Mouse (Mus musculus): ENCODE measurements around the gene Rtl1. TPM values are rescaled to one million over a fixed set of nuclear protein-coding genes. Genes with fewer than 3 reads are reported as not detected.

The Rtl1 gene
- polyA plus RNA-seq, 1 experiment from 2014 or later, result 0.54 TPM

GRCm38 (mm10) chr12:109560111-109560695, 39.9 kb downstream of the Rtl1 start:
- ATAC-seq (ENCODE audit: insufficient number of reproducible peaks, insufficient read depth, low FRiP score, low read depth), result no peak
- 81% methylated on average over 10 of the region's 10 CpGs for WGBS
- Histone ChIP-seq H3K9ac (ENCODE audit: low read length) (no peak overlapping the region), H3K36me3 (ENCODE audit: control insufficient read depth, insufficient read depth, low read length) (peaks cover 59% of the 10 kb centered on the region), H3K27ac (replicated peaks in 1 of 2; ENCODE audit: control insufficient read depth in 1 of 2, insufficient read depth in 1 of 2, low read depth in 2 of 2, low read length in 2 of 2) (no peak overlapping the region), H3K4me2 (ENCODE audit: low read length) (no peak overlapping the region), H3K4me1 (ENCODE audit: control insufficient read depth in 2 of 2, insufficient read depth in 2 of 2, low read length in 2 of 2) (no peaks in the 10 kb centered on the region), H3K27me3 (ENCODE audit: control insufficient read depth, insufficient read depth, low read length) (no peaks in the 10 kb centered on the region), H3K9me3 (ENCODE audit: control insufficient read depth, low read length) (no peaks in the 10 kb centered on the region), H3K4me3 (ENCODE audit: control insufficient read depth in 1 of 2, insufficient read depth in 1 of 2, low read depth in 1 of 2, low read length in 2 of 2) (no peak overlapping the region)

GRCm38 (mm10) chr12:109558891-109559487, 41.1 kb downstream of the Rtl1 start:
- H3K4me3 ChIP-seq (ENCODE audit: control insufficient read depth in 1 of 2, insufficient read depth in 1 of 2, low read depth in 1 of 2, low read length in 2 of 2), result no peak overlapping the region
- no peaks in the 10 kb centered on the region for H3K4me1 ChIP-seq (ENCODE audit: control insufficient read depth in 2 of 2, insufficient read depth in 2 of 2, low read length in 2 of 2)
- H3K9me3 ChIP-seq (ENCODE audit: control insufficient read depth, low read length), result no peaks in the 10 kb centered on the region
- H3K4me2 ChIP-seq (ENCODE audit: low read length), result no peak overlapping the region
- 89% methylated on average over 7 of the region's 7 CpGs for WGBS
- no peaks in the 10 kb centered on the region for H3K27me3 ChIP-seq (ENCODE audit: control insufficient read depth, insufficient read depth, low read length)
- H3K27ac ChIP-seq (replicated peaks in 1 of 2; ENCODE audit: control insufficient read depth in 1 of 2, insufficient read depth in 1 of 2, low read depth in 2 of 2, low read length in 2 of 2), result no peak overlapping the region
- no peak for ATAC-seq (ENCODE audit: insufficient number of reproducible peaks, insufficient read depth, low FRiP score, low read depth)
- H3K36me3 ChIP-seq (ENCODE audit: control insufficient read depth, insufficient read depth, low read length), result peaks cover 64% of the 10 kb centered on the region
- H3K9ac ChIP-seq (ENCODE audit: low read length), result no peak overlapping the region

GRCm38 (mm10) chr12:109558226-109558824, 41.8 kb downstream of the Rtl1 start:
- Histone ChIP-seq H3K4me2 (ENCODE audit: low read length) (no peak overlapping the region), H3K9ac (ENCODE audit: low read length) (no peak overlapping the region), H3K36me3 (ENCODE audit: control insufficient read depth, insufficient read depth, low read length) (peaks cover 64% of the 10 kb centered on the region), H3K9me3 (ENCODE audit: control insufficient read depth, low read length) (no peaks in the 10 kb centered on the region), H3K27me3 (ENCODE audit: control insufficient read depth, insufficient read depth, low read length) (no peaks in the 10 kb centered on the region), H3K4me1 (ENCODE audit: control insufficient read depth in 2 of 2, insufficient read depth in 2 of 2, low read length in 2 of 2) (no peaks in the 10 kb centered on the region), H3K4me3 (ENCODE audit: control insufficient read depth in 1 of 2, insufficient read depth in 1 of 2, low read depth in 1 of 2, low read length in 2 of 2) (no peak overlapping the region), H3K27ac (replicated peaks in 1 of 2; ENCODE audit: control insufficient read depth in 1 of 2, insufficient read depth in 1 of 2, low read depth in 2 of 2, low read length in 2 of 2) (no peak overlapping the region)
- 85% methylated on average over 12 of the region's 12 CpGs for WGBS
- ATAC-seq (ENCODE audit: insufficient number of reproducible peaks, insufficient read depth, low FRiP score, low read depth), result no peak

GRCm38 (mm10) chr12:109555837-109556409, 44.2 kb downstream of the Rtl1 start:
- H3K9me3 ChIP-seq (ENCODE audit: control insufficient read depth, low read length), result no peaks in the 10 kb centered on the region
- no peak overlapping the region for H3K9ac ChIP-seq (ENCODE audit: low read length)
- 75% methylated on average over 15 of the region's 15 CpGs for WGBS
- no peak overlapping the region for H3K27ac ChIP-seq (replicated peaks in 1 of 2; ENCODE audit: control insufficient read depth in 1 of 2, insufficient read depth in 1 of 2, low read depth in 2 of 2, low read length in 2 of 2)
- H3K36me3 ChIP-seq (ENCODE audit: control insufficient read depth, insufficient read depth, low read length), result peaks cover 65% of the 10 kb centered on the region
- ATAC-seq (ENCODE audit: insufficient number of reproducible peaks, insufficient read depth, low FRiP score, low read depth), result no peak
- no peaks in the 10 kb centered on the region for H3K27me3 ChIP-seq (ENCODE audit: control insufficient read depth, insufficient read depth, low read length)
- no peak overlapping the region for H3K4me2 ChIP-seq (ENCODE audit: low read length)
- H3K4me1 ChIP-seq (ENCODE audit: control insufficient read depth in 2 of 2, insufficient read depth in 2 of 2, low read length in 2 of 2), result no peaks in the 10 kb centered on the region
- H3K4me3 ChIP-seq (ENCODE audit: control insufficient read depth in 1 of 2, insufficient read depth in 1 of 2, low read depth in 1 of 2, low read length in 2 of 2), result no peak overlapping the region

GRCm38 (mm10) chr12:109553568-109553967, 46.6 kb downstream of the Rtl1 start:
- Histone ChIP-seq H3K9me3 (ENCODE audit: control insufficient read depth, low read length) (no peaks in the 10 kb centered on the region), H3K9ac (ENCODE audit: low read length) (no peak overlapping the region)

GRCm38 (mm10) chr12:109552754-109553525, 47.2 kb downstream of the Rtl1 start:
- WGBS, result 64% methylated on average over 18 of the region's 18 CpGs
- Histone ChIP-seq H3K9ac (ENCODE audit: low read length) (no peak overlapping the region), H3K4me1 (ENCODE audit: control insufficient read depth in 2 of 2, insufficient read depth in 2 of 2, low read length in 2 of 2) (no peaks in the 10 kb centered on the region), H3K27me3 (ENCODE audit: control insufficient read depth, insufficient read depth, low read length) (no peaks in the 10 kb centered on the region), H3K36me3 (ENCODE audit: control insufficient read depth, insufficient read depth, low read length) (peaks cover 58% of the 10 kb centered on the region), H3K9me3 (ENCODE audit: control insufficient read depth, low read length) (no peaks in the 10 kb centered on the region), H3K4me2 (ENCODE audit: low read length) (no peak overlapping the region), H3K4me3 (ENCODE audit: control insufficient read depth in 1 of 2, insufficient read depth in 1 of 2, low read depth in 1 of 2, low read length in 2 of 2) (no peak overlapping the region), H3K27ac (replicated peaks in 1 of 2; ENCODE audit: control insufficient read depth in 1 of 2, insufficient read depth in 1 of 2, low read depth in 2 of 2, low read length in 2 of 2) (no peak overlapping the region)
- ATAC-seq (ENCODE audit: insufficient number of reproducible peaks, insufficient read depth, low FRiP score, low read depth), result no peak

More at GRCm38 (mm10) chr12:109553568-109553967, 46.6 kb downstream of the Rtl1 start:
- no peak overlapping the region for H3K4me2 ChIP-seq (ENCODE audit: low read length)
- no peak overlapping the region for H3K27ac ChIP-seq (replicated peaks in 1 of 2; ENCODE audit: control insufficient read depth in 1 of 2, insufficient read depth in 1 of 2, low read depth in 2 of 2, low read length in 2 of 2)
- no peaks in the 10 kb centered on the region for H3K4me1 ChIP-seq (ENCODE audit: control insufficient read depth in 2 of 2, insufficient read depth in 2 of 2, low read length in 2 of 2)
- ATAC-seq (ENCODE audit: insufficient number of reproducible peaks, insufficient read depth, low FRiP score, low read depth), result no peak
- peaks cover 64% of the 10 kb centered on the region for H3K36me3 ChIP-seq (ENCODE audit: control insufficient read depth, insufficient read depth, low read length)
- no peak overlapping the region for H3K4me3 ChIP-seq (ENCODE audit: control insufficient read depth in 1 of 2, insufficient read depth in 1 of 2, low read depth in 1 of 2, low read length in 2 of 2)
- 84% methylated on average over 1 of the region's 1 CpGs for WGBS
- H3K27me3 ChIP-seq (ENCODE audit: control insufficient read depth, insufficient read depth, low read length), result no peaks in the 10 kb centered on the region

GRCm38 (mm10) chr12:109551771-109552170, 48.4 kb downstream of the Rtl1 start:
- no peaks in the 10 kb centered on the region for H3K4me1 ChIP-seq (ENCODE audit: control insufficient read depth in 2 of 2, insufficient read depth in 2 of 2, low read length in 2 of 2)
- no peak overlapping the region for H3K4me3 ChIP-seq (ENCODE audit: control insufficient read depth in 1 of 2, insufficient read depth in 1 of 2, low read depth in 1 of 2, low read length in 2 of 2)
- H3K9ac ChIP-seq (ENCODE audit: low read length), result no peak overlapping the region
- peaks cover 58% of the 10 kb centered on the region for H3K36me3 ChIP-seq (ENCODE audit: control insufficient read depth, insufficient read depth, low read length)
- no peak overlapping the region for H3K4me2 ChIP-seq (ENCODE audit: low read length)
- H3K27ac ChIP-seq (replicated peaks in 1 of 2; ENCODE audit: control insufficient read depth in 1 of 2, insufficient read depth in 1 of 2, low read depth in 2 of 2, low read length in 2 of 2), result no peak overlapping the region
- ATAC-seq (ENCODE audit: insufficient number of reproducible peaks, insufficient read depth, low FRiP score, low read depth), result no peak
- no peaks in the 10 kb centered on the region for H3K9me3 ChIP-seq (ENCODE audit: control insufficient read depth, low read length)
- 87% methylated on average over 2 of the region's 2 CpGs for WGBS
- H3K27me3 ChIP-seq (ENCODE audit: control insufficient read depth, insufficient read depth, low read length), result no peaks in the 10 kb centered on the region
